Comparison of ENCODE assay signal across 7 mouse cellular contexts in genomic region chr10:61782799-61783611, GRCm38 (mm10). TPM values are rescaled to one million over a fixed set of nuclear protein-coding genes. Genes with fewer than 3 reads are reported as not detected.
DNase-seq lines count a peak whose midpoint lies in the region; ATAC-seq lines count a peak whose summit lies in the region.

No protein-coding gene starts in this region.

- H3K9me3 ChIP-seq in limb, embryonic 10.5 days (replicated peaks): no peaks in the 10 kb centered on the region
- no peaks in the 10 kb centered on the region for H3K9me3 ChIP-seq in midbrain, embryonic 11.5 days (ENCODE audit: control insufficient read depth, low read length)
- no peaks in the 10 kb centered on the region for H3K9me3 ChIP-seq in stomach, embryonic 16.5 days (replicated peaks; ENCODE audit: control insufficient read depth, low read length)

- WGBS in limb, embryonic 10.5 days: 1% methylated on average over 74 of the region's 74 CpGs
- under 1% methylated on average over 62 of the region's 74 CpGs for WGBS in midbrain, embryonic 11.5 days
- under 1% methylated on average over 72 of the region's 74 CpGs for WGBS in stomach, embryonic 16.5 days

- H3K4me3 ChIP-seq in limb, embryonic 10.5 days: peak overlapping the region; percentile 97
- peak overlapping the region; percentile 69 for H3K4me3 ChIP-seq in midbrain, embryonic 11.5 days (ENCODE audit: low read depth, low read length)
- H3K4me3 ChIP-seq in stomach, embryonic 16.5 days (replicated peaks; ENCODE audit: low read length): peak overlapping the region; percentile 75

- H3K27me3 ChIP-seq in limb, embryonic 10.5 days (ENCODE audit: low read depth, poor library complexity, severe bottlenecking): no peaks in the 10 kb centered on the region
- no peaks in the 10 kb centered on the region for H3K27me3 ChIP-seq in midbrain, embryonic 11.5 days (ENCODE audit: control insufficient read depth, insufficient read depth, low read length)
- no peaks in the 10 kb centered on the region for H3K27me3 ChIP-seq in stomach, embryonic 16.5 days (ENCODE audit: control insufficient read depth, insufficient read depth, low read length)

- H3K9ac ChIP-seq in midbrain, embryonic 11.5 days (ENCODE audit: low read length): peak overlapping the region; percentile 99
- peak overlapping the region; percentile 97 for H3K9ac ChIP-seq in stomach, embryonic 16.5 days (ENCODE audit: low read length)

- peak overlapping the region; percentile 63 for H3K4me2 ChIP-seq in midbrain, embryonic 11.5 days
- H3K4me2 ChIP-seq in stomach, embryonic 16.5 days (ENCODE audit: low read depth, low read length): peak overlapping the region; percentile 81

- H3K36me3 ChIP-seq in limb, embryonic 10.5 days: peaks cover 28% of the 10 kb centered on the region
- H3K36me3 ChIP-seq in midbrain, embryonic 11.5 days (ENCODE audit: control insufficient read depth, insufficient read depth, low read length): no peaks in the 10 kb centered on the region
- H3K36me3 ChIP-seq in stomach, embryonic 16.5 days (ENCODE audit: control insufficient read depth, insufficient read depth, low read length): no peaks in the 10 kb centered on the region

- peaks cover 33% of the 10 kb centered on the region for H3K4me1 ChIP-seq in limb, embryonic 10.5 days
- peaks cover 17% of the 10 kb centered on the region for H3K4me1 ChIP-seq in midbrain, embryonic 11.5 days (ENCODE audit: control insufficient read depth, insufficient read depth, low read length)
- H3K4me1 ChIP-seq in stomach, embryonic 16.5 days (ENCODE audit: control insufficient read depth, insufficient read depth, low read length): peaks cover 12% of the 10 kb centered on the region

- peak overlapping the region; percentile 100 for H3K27ac ChIP-seq in limb, embryonic 10.5 days
- peak overlapping the region; percentile 96 for H3K27ac ChIP-seq in midbrain, embryonic 11.5 days (ENCODE audit: low read depth, low read length)
- peak overlapping the region; percentile 88 for H3K27ac ChIP-seq in stomach, embryonic 16.5 days (ENCODE audit: low read length)

- DNase-seq in adrenal gland, postnatal 36 days: peak; percentile 73 to 81
- DNase-seq in embryo, embryonic 10.5 days (ENCODE audit: low spot score): peak; percentile 88
- peak; percentile 95 for DNase-seq in heart, adult 11 months
- DNase-seq in kidney, adult 11 months: peak; percentile 56
- DNase-seq in limb, embryonic 10.5 days (ENCODE audit: low spot score): peak; percentile 89
- DNase-seq in midbrain, embryonic 11.5 days (ENCODE audit: low spot score, missing footprints): peak; percentile 98

- ATAC-seq in midbrain, embryonic 11.5 days (ENCODE audit: low FRiP score): peak; percentile 75
- ATAC-seq in stomach, embryonic 16.5 days (ENCODE audit: insufficient read depth, low FRiP score): peak; percentile 57

RNA-seq across cellular contexts. Expression of gene H2afy2, which starts 0.9 kb away (rescaled TPM):
- total RNA-seq in adrenal gland, postnatal 36 days (2021): 1 to 10 TPM; 9.1 to 9.4 TPM
- polyA plus RNA-seq in limb, embryonic 10.5 days (2016; fragmentation: Nextera tagmentation; extraction: Ambion mirVana): 285 and 298 TPM in 2 replicates
- polyA plus RNA-seq in midbrain, embryonic 11.5 days (2014; fragmentation: Nextera tagmentation; extraction: Ambion mirVana): 272 and 287 TPM in 2 replicates
- polyA plus RNA-seq in stomach, embryonic 16.5 days (2015; fragmentation: Nextera tagmentation; extraction: Ambion mirVana): 78.0 and 86.3 TPM in 2 replicates

Comparison
In these comparisons a context has a peak if more than half of its experiments do, and no peak if none do; other contexts are left out.
1. Peak in every context shown above with its lines: DNase-seq, ATAC-seq, H3K4me3 ChIP-seq and H3K27ac ChIP-seq.